Mouse (Mus musculus) urinary bladder, postnatal 25 days (tissue): ENCODE measurements around the gene Kctd10.
A peak's percentile ranks its signal among the peaks of the same experiment; 100 is the strongest.

Source experiments
- DNase-seq: peaks from one replicate; pipeline ENCODE4 v3.0.0; 2022; ENCODE audit warnings: low spot score

Gene Kctd10

DNA sequence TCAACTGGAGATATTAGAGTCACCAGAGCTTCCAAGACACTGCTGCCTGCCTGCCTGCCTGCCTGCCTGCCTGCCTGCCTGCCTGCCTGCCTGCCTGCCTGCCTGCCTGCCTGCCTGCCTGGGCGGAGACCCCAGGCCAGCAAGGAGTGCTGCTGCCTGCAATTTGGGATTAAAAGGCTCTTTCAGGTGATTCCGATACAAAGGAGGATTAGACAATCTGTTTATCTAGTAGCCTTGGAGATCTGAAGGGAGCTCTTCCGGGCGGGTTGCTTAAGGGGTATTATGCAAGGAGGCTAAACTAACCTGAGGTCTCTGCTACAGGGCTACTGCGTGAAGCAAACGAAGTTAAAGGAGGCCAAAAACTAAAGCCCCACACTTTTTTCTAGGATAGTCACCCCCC, 1.4 kb downstream of the Kctd10 start:
- DNase-seq, result no peak

GRCm38 (mm10) chr5:114378177-114378920, 2.0 kb downstream of the Kctd10 start:
- no peak for DNase-seq

- no peak for DNase-seq
Observed at GRCm38 (mm10) chr5:114374409-114375213, 5.7 kb downstream of the Kctd10 start.

GRCm38 (mm10) chr5:114373581-114373980, 6.7 kb downstream of the Kctd10 start:
- DNase-seq, result no peak

- DNase-seq, result no peak
Observed at GRCm38 (mm10) chr5:114373174-114373573, 7.1 kb downstream of the Kctd10 start.

GRCm38 (mm10) chr5:114372565-114372964, 7.7 kb downstream of the Kctd10 start:
- DNase-seq, result no peak

- no peak for DNase-seq
Observed at GRCm38 (mm10) chr5:114371731-114372473, 8.4 kb downstream of the Kctd10 start.

DNA sequence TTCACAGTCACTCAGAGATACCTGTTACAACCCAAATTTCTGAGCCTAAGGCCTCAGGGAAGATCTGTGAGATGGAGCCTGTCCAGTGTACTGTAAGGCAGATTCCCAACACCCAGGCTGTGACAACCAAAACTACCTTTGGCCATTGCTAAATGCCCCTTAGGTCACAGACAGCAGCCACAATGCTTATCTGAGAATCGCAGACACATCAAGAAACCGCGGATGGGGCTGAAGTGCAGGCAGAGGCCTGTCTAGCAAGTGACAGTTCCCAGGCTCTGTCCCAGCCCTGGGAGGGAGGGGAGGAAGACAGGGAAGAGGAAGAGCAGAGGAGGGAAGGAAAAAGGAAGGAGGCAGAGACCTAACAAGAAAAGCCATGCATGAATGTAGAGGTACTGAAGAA, 9.0 kb downstream of the Kctd10 start:
- DNase-seq, result no peak

DNA sequence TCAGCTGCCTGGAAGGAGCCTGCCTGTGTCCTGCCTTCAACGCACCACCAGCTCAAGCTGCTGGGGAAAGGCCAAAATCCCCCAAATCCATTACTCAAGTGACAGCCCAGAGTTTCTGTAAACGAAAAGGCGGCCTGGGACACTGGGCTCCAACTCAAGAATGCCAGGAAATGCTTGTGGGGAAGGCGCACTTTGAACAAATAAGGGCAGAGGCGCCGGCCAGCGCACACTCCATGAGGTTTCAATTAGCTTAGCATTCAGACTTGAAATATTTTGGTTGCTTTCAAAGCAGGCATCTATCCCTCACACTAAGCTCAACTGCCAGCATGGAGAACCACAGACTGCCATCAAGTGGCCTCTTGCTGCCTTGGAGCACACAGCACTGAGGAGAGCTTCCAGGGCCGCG, 9.9 kb downstream of the Kctd10 start:
- no peak for DNase-seq

- DNase-seq, result no peak
Observed at GRCm38 (mm10) chr5:114369921-114370320, 10.4 kb downstream of the Kctd10 start.

GRCm38 (mm10) chr5:114368803-114369496, 11.4 kb downstream of the Kctd10 start:
- no peak for DNase-seq

- DNase-seq, result no peak
Observed at GRCm38 (mm10) chr5:114368121-114368520, 12.2 kb downstream of the Kctd10 start.

DNA sequence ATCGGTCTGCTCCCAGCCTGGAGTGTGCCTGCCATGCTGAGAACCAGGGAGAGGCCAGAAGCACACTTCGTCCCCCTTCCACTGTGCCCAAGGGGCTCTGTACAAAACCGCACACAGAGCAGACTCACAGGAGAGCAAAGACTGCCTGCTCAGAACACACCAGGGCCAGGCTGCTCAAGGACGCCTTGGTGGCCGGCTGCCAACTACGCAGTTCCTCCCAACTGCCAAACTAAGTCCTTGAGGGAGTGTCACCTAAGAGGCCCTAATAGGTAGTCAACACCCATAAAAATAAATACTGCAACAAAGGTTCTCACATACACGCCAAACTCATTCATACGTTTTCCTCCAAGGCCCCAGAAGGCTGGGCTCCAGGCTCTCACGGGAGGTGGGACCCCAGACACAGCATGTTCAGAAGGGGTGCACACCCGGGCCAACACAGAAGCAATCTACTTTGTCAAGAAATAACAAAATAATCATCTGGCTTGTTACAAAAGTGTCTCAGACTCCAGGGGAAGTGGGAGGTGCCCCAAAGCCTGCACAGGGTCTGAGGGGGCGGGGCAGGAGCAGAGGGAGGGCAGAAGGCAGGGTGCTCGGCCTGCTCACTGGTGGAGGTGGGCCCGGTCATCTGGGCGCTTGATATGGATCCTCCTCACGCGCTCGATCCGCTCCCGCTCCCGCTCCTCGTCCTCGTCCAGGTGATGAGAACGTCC, 15.1 kb downstream of the Kctd10 start:
- no peak for DNase-seq

- no peak for DNase-seq
Observed at GRCm38 (mm10) chr5:114360968-114361367, 19.3 kb downstream of the Kctd10 start.

DNA sequence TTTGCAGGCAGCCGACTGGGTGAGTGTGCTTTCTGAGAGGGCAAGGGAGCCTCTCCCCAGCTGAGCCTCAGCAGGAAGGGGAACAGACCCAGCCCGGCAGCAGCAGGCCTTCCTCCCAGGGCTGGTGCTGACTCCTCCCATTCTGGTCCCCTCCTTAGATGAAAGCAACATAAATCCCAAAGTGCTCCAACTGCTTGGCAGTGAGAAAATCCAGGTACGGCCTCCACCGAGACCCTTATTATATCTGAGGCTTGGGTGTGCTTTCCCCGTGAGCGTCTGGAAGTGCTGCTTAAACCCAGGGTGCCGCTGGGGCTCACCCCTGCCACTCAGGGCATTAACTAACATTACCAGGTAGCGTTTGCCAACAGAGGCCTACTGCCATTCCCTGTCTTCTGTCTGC, 20.7 kb downstream of the Kctd10 start:
- DNase-seq, result no peak

DNA sequence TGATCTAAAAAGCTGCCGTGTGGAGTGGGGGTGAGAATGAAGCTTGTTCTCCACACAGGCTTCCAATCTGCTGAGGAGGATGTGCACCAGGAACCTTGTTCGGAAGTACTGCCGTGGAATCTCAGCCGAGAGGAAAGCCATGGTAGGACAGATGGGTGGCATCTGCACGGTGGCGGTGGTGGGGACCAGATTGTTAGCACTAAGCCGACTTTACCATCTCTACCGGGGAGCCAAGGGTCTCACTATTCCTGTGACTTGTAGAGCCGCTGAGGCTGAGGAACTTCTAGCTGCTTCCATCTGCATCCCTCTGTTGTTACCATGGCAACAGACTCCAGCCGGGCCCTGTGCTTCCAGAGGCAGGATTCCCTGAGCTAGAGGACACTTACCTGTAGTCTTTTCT, 21.5 kb downstream of the Kctd10 start:
- no peak for DNase-seq

DNA sequence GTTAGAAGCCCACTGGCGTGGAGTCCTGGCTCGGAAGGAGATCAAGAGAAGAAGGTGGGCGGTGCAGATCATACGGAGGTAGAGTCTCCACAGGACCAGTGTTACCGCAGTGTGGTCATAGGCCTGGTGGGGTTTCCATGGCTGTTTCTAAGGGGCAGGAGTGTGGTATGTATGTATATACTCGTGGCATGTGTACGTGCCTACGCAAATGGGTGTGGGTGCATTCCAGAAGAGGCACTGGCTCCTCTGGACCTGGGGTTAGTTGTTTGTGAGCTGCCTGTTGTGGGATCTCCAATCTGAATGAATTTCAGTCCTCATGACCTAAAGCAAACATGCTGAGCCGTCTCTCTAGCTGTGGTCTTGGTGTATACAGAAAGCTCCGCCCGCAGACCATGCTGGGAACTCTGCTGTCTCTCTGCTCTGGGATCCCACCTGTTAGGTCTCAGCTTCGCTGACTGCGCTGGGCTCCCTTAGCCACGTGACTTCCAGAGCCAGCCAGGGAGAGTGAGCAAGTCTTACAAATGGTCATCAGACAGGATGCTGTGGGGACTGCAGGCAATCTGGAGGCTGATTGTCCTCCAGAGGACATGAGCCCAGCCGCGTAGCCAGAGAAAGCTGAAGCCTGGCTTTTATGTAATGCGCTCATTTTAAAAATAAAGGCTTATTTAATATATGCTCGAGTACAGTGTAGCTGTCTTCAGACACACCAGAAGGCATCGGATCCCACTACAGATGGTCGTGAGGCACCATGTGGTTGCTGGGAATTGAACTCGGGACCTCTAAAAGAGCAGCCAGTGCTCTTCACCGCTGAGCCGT, 23.2 kb downstream of the Kctd10 start:
- DNase-seq, result no peak

DNA sequence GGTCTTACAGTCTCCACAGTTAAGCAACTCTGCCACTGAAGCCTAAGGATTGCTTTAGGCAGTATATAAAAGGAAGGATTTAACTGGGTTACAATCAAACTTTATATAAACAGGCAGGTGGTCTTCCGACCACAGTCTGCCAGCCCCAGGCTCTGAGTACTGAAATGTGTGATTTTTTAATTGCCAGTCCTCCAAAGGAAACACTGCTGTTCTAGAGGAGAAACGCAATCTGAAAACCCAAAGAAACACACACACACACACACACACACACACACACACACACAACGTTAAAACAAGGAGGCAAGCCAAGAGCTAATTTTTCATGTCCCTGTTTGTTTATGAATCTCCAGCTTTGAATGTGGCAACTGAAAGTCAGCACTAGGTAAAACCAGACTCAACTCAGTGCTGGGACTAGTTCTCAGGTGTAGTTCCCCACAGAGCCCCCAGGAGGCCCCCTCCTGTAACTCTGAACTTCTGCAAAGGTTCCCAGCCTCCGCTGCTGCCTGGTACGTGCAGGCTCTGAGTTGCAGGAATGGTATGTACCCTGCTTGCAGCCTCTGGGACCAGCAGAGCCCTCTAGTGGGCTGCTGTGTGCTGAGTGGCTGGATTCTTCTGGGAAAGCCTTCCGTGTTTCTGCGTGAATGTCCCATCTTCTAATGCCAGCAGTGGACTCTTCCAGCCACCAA, 23.9 kb downstream of the Kctd10 start:
- DNase-seq, result peak; percentile 74

DNA sequence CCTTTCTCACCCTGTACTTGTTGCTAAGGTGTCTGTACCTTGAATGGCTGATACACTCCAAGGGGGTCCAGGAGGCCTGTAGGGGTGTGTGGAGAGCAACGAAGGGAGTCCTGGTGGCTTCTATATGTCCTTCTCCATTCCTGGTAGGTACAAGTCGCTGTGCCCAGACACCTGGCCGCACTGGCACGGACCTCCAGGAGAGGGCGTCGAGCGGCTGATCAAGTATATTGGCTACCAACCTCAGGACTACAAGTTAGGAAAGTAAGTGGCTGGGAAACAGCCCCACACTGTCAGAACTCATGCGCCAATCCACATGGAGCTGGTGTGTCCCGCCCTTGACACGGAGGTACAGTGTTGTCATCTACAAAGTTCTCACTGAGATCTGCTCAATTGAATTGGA, 28.8 kb downstream of the Kctd10 start:
- DNase-seq, result no peak

DNA sequence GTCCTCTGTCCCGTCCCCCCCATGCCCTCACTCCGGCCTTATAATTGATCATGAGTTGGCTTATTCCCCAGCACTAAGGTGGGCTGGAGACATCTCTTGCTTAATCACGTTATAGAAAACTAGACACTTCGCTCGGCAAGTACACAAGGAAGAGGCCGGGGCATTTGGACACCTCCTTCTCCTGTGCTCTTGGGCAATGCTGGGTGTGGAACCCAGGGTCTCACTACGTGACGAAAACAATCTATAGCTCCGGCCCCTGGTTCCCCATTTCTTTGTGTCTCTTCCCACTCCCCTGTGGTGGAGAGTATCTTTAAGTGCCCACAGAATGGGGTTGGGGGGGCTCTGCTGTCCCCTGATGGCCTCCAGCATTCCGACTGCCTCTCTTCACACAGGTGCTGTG, 33.3 kb downstream of the Kctd10 start:
- no peak for DNase-seq
